Mouse (Mus musculus) kidney, adult 10 weeks (tissue): ENCODE data around the gene AW551984. TPM values are rescaled to one million over a fixed set of nuclear protein-coding genes. Genes with fewer than 3 reads are reported as not detected.

Experiments
- polyA plus RNA-seq: library from polyadenylated mRNA; stranded (reverse); fragments of 350-450 nt; fragmentation: Illumina TruSeq; extraction: RNeasy Lipid Tissue Mini Kit (QIAGEN cat#74804); gene quantifications from one replicate; pipeline ENCODE4 v1.2.3, GENCODE M21; 2014; ENCODE audit warnings: low read depth, low replicate concordance

AW551984 gene
- polyA plus RNA-seq, result 0.08 TPM

GRCm38 (mm10) chr9:39603999-39604453 lies at the start of gene AW551984:
Gene AW551984, minus strand, starts transcription at chr9:39604403.

GRCm38 (mm10) chr9:39644785-39645184 lies 40.6 kb upstream of the AW551984 start, which contains the start of gene Olfr961:
Gene Olfr961, plus strand, starts transcription at chr9:39645085.

GRCm38 (mm10) chr9:39621073-39621472 lies 16.9 kb upstream of the AW551984 start, which contains the start of gene Olfr960:
Gene Olfr960, plus strand, starts transcription at chr9:39621373.

GRCm38 (mm10) chr9:39610355-39610754 lies 6.2 kb upstream of the AW551984 start, which contains the start of gene Olfr148:
Gene Olfr148, plus strand, starts transcription at chr9:39610655.

GRCm38 (mm10) chr9:39575469-39575868 lies 28.7 kb downstream of the AW551984 start, which contains the start of gene Olfr959:
Gene Olfr959, minus strand, starts transcription at chr9:39575569.

GRCm38 (mm10) chr9:39553946-39554345 lies 50.3 kb downstream of the AW551984 start, which contains the start of gene Olfr958:
Gene Olfr958, minus strand, starts transcription at chr9:39554054.

Other genes with a start within 250 kb of the AW551984 start
- gene Olfr951, start 217.0 kb downstream of the AW551984 start, polyA plus RNA-seq, result not detected
- not detected for gene Olfr952, start 177.3 kb downstream of the AW551984 start, polyA plus RNA-seq
- gene Olfr954, start 147.7 kb downstream of the AW551984 start, polyA plus RNA-seq, result not detected
- not detected for gene Olfr955, start 132.5 kb downstream of the AW551984 start, polyA plus RNA-seq
- gene Olfr44, start 110.4 kb downstream of the AW551984 start, polyA plus RNA-seq, result not detected
- gene Olfr957, start 88.6 kb downstream of the AW551984 start, polyA plus RNA-seq, result not detected
- gene Olfr958, start 50.3 kb downstream of the AW551984 start, polyA plus RNA-seq, result not detected
- not detected for gene Olfr959, start 28.8 kb downstream of the AW551984 start, polyA plus RNA-seq
- not detected for gene Olfr148, start 6.3 kb upstream of the AW551984 start, polyA plus RNA-seq
- gene Olfr960, start 17.0 kb upstream of the AW551984 start, polyA plus RNA-seq, result not detected
- gene Olfr961, start 40.7 kb upstream of the AW551984 start, polyA plus RNA-seq, result not detected
- not detected for gene Olfr963, start 62.8 kb upstream of the AW551984 start, polyA plus RNA-seq
- not detected for gene Olfr149, start 102.7 kb upstream of the AW551984 start, polyA plus RNA-seq
- gene Olfr965, start 107.0 kb upstream of the AW551984 start, polyA plus RNA-seq, result not detected
- gene Olfr150, start 126.6 kb upstream of the AW551984 start, polyA plus RNA-seq, result not detected
- not detected for gene Olfr967, start 141.8 kb upstream of the AW551984 start, polyA plus RNA-seq
- gene Olfr968, start 178.8 kb upstream of the AW551984 start, polyA plus RNA-seq, result not detected
- not detected for gene Olfr969, start 186.5 kb upstream of the AW551984 start, polyA plus RNA-seq
- not detected for gene Olfr970, start 204.5 kb upstream of the AW551984 start, polyA plus RNA-seq
- not detected for gene Olfr971, start 232.5 kb upstream of the AW551984 start, polyA plus RNA-seq